Mouse (Mus musculus) heart, embryonic 11.5 days (tissue): ENCODE measurements at regions not wholly inside any gene's neighbourhood (a gene's known extent, or its start where the extent isn't known, plus 50 kb on each side); places are given as distances from the start of the nearest gene placed in this dataset.

Experiments
- ATAC-seq: fragments of 200-750 bp; cut with Nextera tagmentation; replicated peaks from 2 replicates; pipeline ENCODE4 v1.8.0; 2017; ENCODE audit warnings: moderate library complexity; ENCODE audit not compliant: insufficient number of reproducible peaks, low FRiP score, low TSS enrichment
- H3K27ac ChIP-seq: fragments of 300-500 bp; sonication (generic); 2 replicates; pipeline ENCODE4 v1.5.1; 2014; ENCODE audit warnings: mild to moderate bottlenecking, low read depth, low read length
- H3K27me3 ChIP-seq: fragments of 300-500 bp; sonication (generic); 2 replicates; pipeline ENCODE4 v1.6.1; 2014; ENCODE audit warnings: mild to moderate bottlenecking, low read length, mixed read lengths; ENCODE audit not compliant: control insufficient read depth, insufficient read depth
- H3K36me3 ChIP-seq: fragments of 300-500 bp; sonication (generic); 2 replicates; pipeline ENCODE4 v1.6.1; 2014; ENCODE audit warnings: mild to moderate bottlenecking, low read length, moderate library complexity, mixed read lengths; ENCODE audit not compliant: control insufficient read depth, insufficient read depth
- H3K4me1 ChIP-seq: fragments of 300-500 bp; sonication (generic); 2 replicates; pipeline ENCODE4 v1.6.1; 2014; ENCODE audit warnings: low read length; ENCODE audit not compliant: control insufficient read depth, insufficient read depth
- H3K4me2 ChIP-seq: fragments of 300-500 bp; sonication (generic); 2 replicates; pipeline ENCODE4 v1.6.1; 2014; ENCODE audit warnings: mild to moderate bottlenecking, moderate library complexity
- H3K4me3 ChIP-seq: fragments of 300-500 bp; sonication (generic); 2 replicates; pipeline ENCODE4 v1.5.1; 2014; ENCODE audit warnings: low read depth, low read length
- H3K9ac ChIP-seq: fragments of 300-500 bp; sonication (generic); 2 replicates; pipeline ENCODE4 v1.6.1; 2014; ENCODE audit warnings: mild to moderate bottlenecking, low read depth, low read length, moderate library complexity
- H3K9me3 ChIP-seq: fragments of 300-500 bp; sonication (generic); replicated peaks from 2 replicates; pipeline ENCODE4 v1.6.1; 2016; ENCODE audit warnings: low read length; ENCODE audit not compliant: control insufficient read depth
- WGBS: fragments of 180-500 bp; shearing (Covaris S2); extraction: QIAGEN DNeasy Blood & Tissue Kit; methylation state at CpG from one replicate; pipeline ENCODE4 v1.1.7; 2014; ENCODE audit not compliant: insufficient replicate concordance; 5-methylcytosine and 5-hydroxymethylcytosine counted together

DNA sequence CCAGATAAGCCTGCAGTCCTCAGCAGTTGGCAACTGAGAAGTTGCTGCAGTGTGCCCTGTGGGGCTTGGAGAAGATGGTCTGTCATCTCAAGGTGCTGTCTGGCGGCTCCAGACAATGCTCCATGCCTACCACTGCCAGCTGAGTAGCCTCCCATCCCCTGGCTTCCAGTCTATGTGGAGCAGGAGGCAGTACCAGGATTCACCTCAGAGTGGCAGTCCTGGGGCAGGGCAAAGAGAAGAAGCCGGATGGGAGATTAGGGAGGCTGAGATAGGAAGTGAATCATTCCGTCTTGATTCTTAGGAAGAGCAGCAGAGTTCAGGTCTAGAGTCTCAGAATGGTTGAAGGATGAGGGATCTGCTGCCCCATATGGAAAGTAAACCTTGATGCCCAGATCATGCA is 198.1 kb upstream of the H2al1a start:
- Histone ChIP-seq H3K4me1 (no peaks in the 10 kb centered on the region), H3K4me2 (no peak overlapping the region), H3K4me3 (no peak overlapping the region), H3K27ac (no peak overlapping the region), H3K9me3 (no peaks in the 10 kb centered on the region), H3K9ac (no peak overlapping the region), H3K27me3 (no peaks in the 10 kb centered on the region; the same call in 1 of the 2 replicates), H3K36me3 (no peaks in the 10 kb centered on the region)
- no peak for ATAC-seq
- WGBS, result 31% methylated on average over 3 of the region's 3 CpGs

DNA sequence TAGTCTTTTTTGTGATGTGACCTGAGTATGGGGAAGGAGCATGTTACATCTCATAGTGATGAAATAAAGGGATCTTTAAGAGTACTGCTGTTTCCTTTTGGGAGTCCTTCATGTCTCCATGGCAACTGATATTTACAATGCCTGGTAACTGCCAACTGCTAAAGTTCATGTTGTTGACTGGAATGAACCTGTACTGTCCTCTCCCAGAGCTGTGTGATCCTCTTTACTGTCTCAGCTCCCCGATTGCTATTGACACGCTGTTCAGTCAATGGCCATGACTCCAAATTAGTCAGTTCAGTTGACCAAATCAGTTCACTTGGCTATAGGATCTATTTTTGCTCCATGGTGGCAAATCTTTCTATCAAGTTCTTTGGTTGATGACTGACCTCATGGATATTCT is 167.8 kb upstream of the H2al1a start:
- Histone ChIP-seq H3K27me3 (no peaks in the 10 kb centered on the region), H3K9me3 (no peaks in the 10 kb centered on the region), H3K4me3 (no peak overlapping the region), H3K27ac (no peak overlapping the region), H3K36me3 (no peaks in the 10 kb centered on the region), H3K4me2 (no peak overlapping the region), H3K4me1 (no peaks in the 10 kb centered on the region), H3K9ac (no peak overlapping the region)
- no peak for ATAC-seq
- 84% methylated on average over 2 of the region's 2 CpGs for WGBS

DNA sequence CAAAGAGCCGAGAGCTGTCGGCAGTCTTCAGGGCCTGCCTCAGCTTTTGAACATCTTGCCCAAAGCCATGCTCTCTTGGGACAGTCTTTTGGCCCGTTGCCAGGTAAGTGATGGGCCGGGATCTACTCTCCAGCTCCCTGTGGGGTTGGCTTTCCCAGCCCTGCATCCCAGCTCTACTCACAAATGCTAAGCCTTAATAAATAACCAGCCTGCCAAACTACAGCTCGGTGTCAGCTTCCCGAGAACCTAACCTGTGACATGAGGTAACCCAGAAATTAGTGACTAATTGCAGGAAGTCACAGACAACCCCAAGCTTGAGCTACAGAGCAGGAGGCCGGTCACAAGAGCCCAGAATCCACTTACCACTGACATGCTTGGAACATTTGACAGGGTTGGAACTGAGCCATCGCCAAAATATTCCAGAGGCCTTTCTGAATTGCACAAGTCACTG is 159.1 kb upstream of the H2al1a start:
- H3K36me3 ChIP-seq, result no peaks in the 10 kb centered on the region
- no peak overlapping the region for H3K9ac ChIP-seq
- no peak overlapping the region for H3K4me3 ChIP-seq
- no peak for ATAC-seq
- H3K27me3 ChIP-seq, result no peaks in the 10 kb centered on the region
- WGBS, result 60% methylated on average over 8 of the region's 8 CpGs
- H3K4me1 ChIP-seq, result no peaks in the 10 kb centered on the region
- no peak overlapping the region for H3K4me2 ChIP-seq
- no peaks in the 10 kb centered on the region for H3K9me3 ChIP-seq
- H3K27ac ChIP-seq, result no peak overlapping the region

DNA sequence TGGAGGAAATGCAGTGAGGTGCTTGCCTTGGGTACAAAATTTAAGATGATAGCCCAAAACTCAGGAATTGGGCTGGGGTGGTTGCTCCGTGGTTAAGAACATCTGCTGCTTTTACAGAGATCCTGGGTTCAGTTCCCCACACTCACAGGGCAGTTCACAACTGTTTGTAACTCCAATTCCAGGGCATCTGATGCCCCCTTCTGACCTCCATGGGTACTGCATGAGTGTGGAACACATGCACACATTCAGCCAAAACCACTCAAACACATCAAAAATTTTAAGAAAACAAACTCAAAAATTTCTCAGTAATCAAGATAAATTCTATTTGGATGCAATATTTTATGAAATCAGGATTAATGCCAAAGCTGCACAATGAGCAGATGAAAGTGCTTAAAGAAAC is 157.8 kb upstream of the H2al1a start:
- no peak overlapping the region for H3K4me3 ChIP-seq
- 48% methylated on average over 1 of the region's 1 CpGs for WGBS
- H3K4me2 ChIP-seq, result no peak overlapping the region
- H3K9me3 ChIP-seq, result no peaks in the 10 kb centered on the region
- H3K27me3 ChIP-seq, result no peaks in the 10 kb centered on the region
- no peak overlapping the region for H3K27ac ChIP-seq
- ATAC-seq, result no peak
- H3K9ac ChIP-seq, result no peak overlapping the region
- H3K36me3 ChIP-seq, result no peaks in the 10 kb centered on the region
- H3K4me1 ChIP-seq, result no peaks in the 10 kb centered on the region

DNA sequence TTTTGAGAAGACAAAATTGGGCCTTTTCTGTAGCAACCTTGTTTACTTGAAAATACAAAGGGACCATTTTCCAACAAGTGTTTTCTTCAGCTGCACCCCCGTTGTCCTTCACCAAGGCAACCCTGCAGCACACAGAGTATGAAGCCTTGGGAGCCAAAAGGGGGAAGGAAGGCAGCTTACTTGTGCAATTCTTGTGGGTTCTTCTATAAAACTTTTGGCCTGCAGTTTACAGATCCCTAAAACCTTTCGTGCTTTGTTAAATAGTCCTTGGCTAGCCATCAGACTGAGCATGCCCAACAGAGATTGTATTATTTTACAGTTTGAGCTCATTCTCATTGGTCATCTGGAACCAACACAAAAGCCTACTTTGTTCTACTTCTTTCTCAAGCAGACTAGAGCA is 140.6 kb upstream of the H2al1a start:
- Histone ChIP-seq H3K27ac (no peak overlapping the region), H3K27me3 (no peaks in the 10 kb centered on the region), H3K4me3 (no peak overlapping the region), H3K9ac (no peak overlapping the region), H3K36me3 (no peaks in the 10 kb centered on the region), H3K9me3 (no peaks in the 10 kb centered on the region), H3K4me1 (no peaks in the 10 kb centered on the region), H3K4me2 (no peak overlapping the region)
- ATAC-seq, result no peak
- 75% methylated on average over 2 of the region's 2 CpGs for WGBS

DNA sequence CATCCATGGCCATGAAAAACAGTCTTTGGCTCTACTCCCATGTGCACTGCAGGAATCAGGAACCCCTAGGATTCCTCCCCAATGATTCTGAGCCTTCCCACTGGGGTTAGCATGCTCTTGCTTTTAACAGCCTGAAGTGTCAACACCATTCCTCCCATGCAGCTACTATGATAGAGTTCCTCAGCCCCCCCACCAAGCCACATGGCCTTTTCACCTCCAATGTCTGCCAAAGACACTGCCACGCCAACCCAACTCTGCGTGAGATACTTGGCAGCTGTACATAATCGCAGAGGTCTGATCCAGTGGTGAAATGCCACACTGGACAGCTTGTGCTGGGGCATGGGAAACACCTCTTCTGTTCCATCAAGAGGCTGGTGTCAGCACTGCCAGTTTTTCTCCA is 128.6 kb upstream of the H2al1a start:
- H3K4me3 ChIP-seq, result no peak overlapping the region
- H3K27me3 ChIP-seq, result no peaks in the 10 kb centered on the region
- no peaks in the 10 kb centered on the region for H3K36me3 ChIP-seq
- H3K9me3 ChIP-seq, result no peaks in the 10 kb centered on the region
- no peaks in the 10 kb centered on the region for H3K4me1 ChIP-seq
- no peak overlapping the region for H3K4me2 ChIP-seq
- no peak for ATAC-seq
- no peak overlapping the region for H3K9ac ChIP-seq
- WGBS, result 93% methylated on average over 3 of the region's 3 CpGs
- no peak overlapping the region for H3K27ac ChIP-seq

DNA sequence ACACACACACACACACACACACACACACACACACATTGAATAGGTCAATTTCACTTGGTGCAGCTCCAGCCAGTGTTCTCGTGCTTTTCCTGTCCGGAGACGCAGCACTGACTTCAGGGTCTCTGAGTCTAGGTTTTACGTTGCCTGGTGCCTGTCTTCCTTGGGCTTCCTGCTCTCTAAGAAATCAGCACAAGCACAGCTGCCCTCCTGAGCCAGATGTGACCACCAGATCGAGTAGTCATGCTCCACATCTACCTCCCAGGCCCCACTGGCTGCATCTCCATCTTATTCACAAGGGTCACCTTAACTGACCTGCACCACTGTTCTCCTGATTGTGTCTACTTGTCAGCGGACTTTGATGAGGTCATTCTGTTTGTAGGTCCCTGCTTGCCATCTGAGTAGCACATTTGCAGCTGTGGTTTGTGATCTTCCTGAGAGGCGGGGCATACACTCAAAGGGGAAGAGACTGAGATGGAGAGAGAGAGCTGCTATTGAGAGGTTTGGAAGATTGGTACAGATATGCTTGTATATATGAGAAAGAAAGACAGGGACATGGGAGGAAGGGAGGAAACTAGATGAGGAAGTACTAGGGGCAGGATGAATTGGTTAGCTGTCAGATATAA is 118.8 kb upstream of the H2al1a start:
- Histone ChIP-seq H3K36me3 (no peaks in the 10 kb centered on the region), H3K27ac (no peak overlapping the region), H3K4me2 (no peak overlapping the region), H3K4me1 (no peaks in the 10 kb centered on the region), H3K9me3 (no peaks in the 10 kb centered on the region), H3K4me3 (no peak overlapping the region), H3K27me3 (no peaks in the 10 kb centered on the region), H3K9ac (no peak overlapping the region)
- 60% methylated on average over 7 of the region's 7 CpGs for WGBS
- no peak for ATAC-seq

DNA sequence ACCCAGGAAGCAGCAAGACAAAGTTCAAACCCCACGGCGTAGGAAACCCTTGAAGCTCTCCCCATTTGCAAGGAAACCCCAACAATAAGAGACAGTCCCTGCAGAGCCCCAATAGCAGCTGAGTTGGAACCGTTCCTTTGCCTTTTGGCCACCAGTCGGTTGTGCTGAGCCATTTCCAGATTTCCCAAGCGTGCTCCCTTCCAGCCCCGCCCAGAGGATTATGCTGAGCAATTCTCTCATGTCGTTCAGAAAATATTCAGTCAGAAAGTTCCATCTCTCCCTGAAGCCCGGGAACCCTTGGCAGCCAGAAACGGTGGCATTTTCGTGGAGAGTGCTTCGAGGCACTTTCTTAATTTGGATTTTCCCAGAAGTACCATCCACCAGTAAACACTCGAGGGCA is 117.2 kb upstream of the H2al1a start:
- Histone ChIP-seq H3K27me3 (no peaks in the 10 kb centered on the region), H3K36me3 (no peaks in the 10 kb centered on the region), H3K9me3 (no peaks in the 10 kb centered on the region), H3K4me3 (no peak overlapping the region), H3K9ac (no peak overlapping the region), H3K4me1 (no peaks in the 10 kb centered on the region), H3K4me2 (no peak overlapping the region), H3K27ac (no peak overlapping the region)
- no peak for ATAC-seq
- 78% methylated on average over 12 of the region's 12 CpGs for WGBS

DNA sequence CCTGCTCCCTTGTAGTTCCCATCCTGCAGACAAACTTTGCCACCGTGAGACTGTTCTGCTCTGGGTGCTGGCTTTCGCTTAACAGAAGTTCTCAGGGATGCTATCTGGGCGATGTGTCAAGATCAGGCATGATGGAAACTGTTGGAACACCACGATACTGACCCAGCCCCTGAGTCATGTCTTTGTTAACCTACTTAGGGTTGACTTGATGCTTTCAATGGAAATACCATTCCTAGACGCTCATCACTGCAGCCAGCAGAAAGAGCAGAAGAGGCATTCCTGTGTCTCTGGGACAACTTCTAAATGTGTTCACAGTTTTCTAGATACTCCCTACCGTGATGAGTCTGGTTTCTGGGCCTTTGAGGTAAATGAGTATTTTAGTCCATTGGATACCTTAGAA is 108.2 kb upstream of the H2al1a start:
- no peak overlapping the region for H3K4me2 ChIP-seq
- H3K9ac ChIP-seq, result no peak overlapping the region
- no peak overlapping the region for H3K4me3 ChIP-seq
- no peaks in the 10 kb centered on the region for H3K4me1 ChIP-seq
- 84% methylated on average over 6 of the region's 6 CpGs for WGBS
- H3K36me3 ChIP-seq, result no peaks in the 10 kb centered on the region
- no peaks in the 10 kb centered on the region for H3K9me3 ChIP-seq
- H3K27ac ChIP-seq, result no peak overlapping the region
- ATAC-seq, result no peak
- no peaks in the 10 kb centered on the region for H3K27me3 ChIP-seq
